9 mouse cellular contexts compared by ENCODE assay signal in the genomic region with DNA sequence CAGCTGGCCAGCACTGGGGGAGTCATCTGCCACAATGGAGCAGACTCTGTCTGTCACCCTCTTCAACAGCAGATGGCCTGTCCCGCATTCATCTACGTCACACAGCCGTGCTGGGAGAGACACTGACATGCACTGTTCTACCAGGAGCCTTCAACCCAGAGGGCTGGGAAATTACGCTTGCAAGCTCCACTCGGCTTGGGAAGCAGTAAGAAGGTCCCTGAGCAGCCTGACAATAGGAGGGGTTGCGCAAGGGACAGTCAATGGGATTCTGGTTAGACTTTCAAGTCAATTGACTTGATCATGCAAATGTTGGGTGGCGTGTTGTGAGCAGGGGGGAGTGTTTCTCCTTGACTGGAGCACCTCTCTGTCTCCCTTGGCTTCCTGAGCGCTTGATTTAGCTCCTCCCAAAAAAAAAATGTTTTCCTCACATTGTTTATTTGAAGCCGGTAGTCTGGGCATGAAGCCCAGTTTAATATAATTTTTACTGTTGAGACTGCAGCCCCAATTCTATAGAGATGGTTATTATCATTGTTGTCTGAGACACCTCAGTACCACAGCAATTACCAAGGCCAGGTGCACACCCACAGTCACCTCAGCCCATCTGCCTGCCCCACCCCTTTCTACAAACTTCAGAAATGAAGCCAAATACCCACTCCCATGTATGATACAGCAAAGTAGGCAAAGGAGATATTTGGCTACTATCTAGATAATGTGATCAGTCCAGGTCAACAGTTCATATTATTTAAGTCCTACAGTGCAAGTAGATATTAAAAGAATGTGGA.
DNase-seq lines count a peak whose midpoint lies in the region; ATAC-seq lines count a peak whose summit lies in the region.
"Had no signal": no experiment of that assay in that cellular context is flagged by ENCODE, and none has a peak within 500 bp of the region (broad histone marks: within the 10 kb centered on the region; RNA-seq: fewer than 3 reads in every experiment).

No protein-coding gene starts in this region.

- H3K9ac ChIP-seq in intestine, embryonic 15.5 days, result no peak overlapping the region
- H3K9ac ChIP-seq in midbrain, embryonic 14.5 days (replicated peaks; ENCODE audit: low read length), result no peak overlapping the region

- H3K4me2 ChIP-seq in intestine, embryonic 15.5 days (replicated peaks), result peak overlapping the region; percentile 27; the same call in 1 of the 2 replicates
- no peak overlapping the region for H3K4me2 ChIP-seq in midbrain, embryonic 14.5 days (ENCODE audit: low read length)

- WGBS in intestine, embryonic 15.5 days, result 42% methylated on average over 9 of the region's 9 CpGs
- 35% methylated on average over 9 of the region's 9 CpGs for WGBS in midbrain, embryonic 14.5 days

- H3K27me3 ChIP-seq in intestine, embryonic 15.5 days (replicated peaks), result no peaks in the 10 kb centered on the region
- no peaks in the 10 kb centered on the region for H3K27me3 ChIP-seq in midbrain, embryonic 14.5 days (ENCODE audit: control insufficient read depth, insufficient read depth, low read length)

- H3K4me1 ChIP-seq in intestine, embryonic 15.5 days (replicated peaks), result peaks cover 28% of the 10 kb centered on the region
- H3K4me1 ChIP-seq in midbrain, embryonic 14.5 days (ENCODE audit: control insufficient read depth, insufficient read depth, low read length), result peaks cover 17% of the 10 kb centered on the region

- no peaks in the 10 kb centered on the region for H3K36me3 ChIP-seq in intestine, embryonic 15.5 days
- H3K36me3 ChIP-seq in midbrain, embryonic 14.5 days (ENCODE audit: control insufficient read depth, insufficient read depth, low read length), result no peaks in the 10 kb centered on the region

- H3K27ac ChIP-seq in intestine, embryonic 15.5 days, result peak overlapping the region; percentile 77
- 0 out of 2 replicates have a peak overlapping the region, but pooled peaks have one; percentile 20 for H3K27ac ChIP-seq in midbrain, embryonic 14.5 days (replicated peaks; ENCODE audit: low read depth, low read length)

- no peaks in the 10 kb centered on the region for H3K9me3 ChIP-seq in intestine, embryonic 15.5 days
- no peaks in the 10 kb centered on the region for H3K9me3 ChIP-seq in midbrain, embryonic 14.5 days (ENCODE audit: control insufficient read depth, low read length)
- H3K9me3 ChIP-seq: megakaryocyte, embryonic 14.5 days had no signal

- peak; percentile 33 for DNase-seq in adipocyte (ENCODE audit: low spot score)
- DNase-seq in cerebellum, postnatal 36 days, result peak; percentile 72 to 73
- DNase-seq in gastrocnemius, postnatal 10 days, result peak; percentile 33
- DNase-seq in left cerebral cortex, postnatal 10 days (ENCODE audit: extremely low spot score in 1 of 2, low spot score in 2 of 2), result peak; percentile 55 to 68
- DNase-seq in midbrain, embryonic 14.5 days, result peak; percentile 46
- DNase-seq in urinary bladder, adult 2 months (ENCODE audit: low spot score), result no peak
- DNase-seq in testis, postnatal 14 days (ENCODE audit: low spot score), result no peak

- ATAC-seq in intestine, embryonic 15.5 days, result peak; percentile 30; the same call in 1 of the 2 replicates
- peak; percentile 61; the same call in 1 of the 2 replicates for ATAC-seq in midbrain, embryonic 14.5 days (ENCODE audit: low FRiP score, low TSS enrichment)

- intact Hi-C loops in left cerebral cortex, postnatal 10 days (cut with DNase I), result no loop called here

- H3K4me3 ChIP-seq in intestine, embryonic 15.5 days (replicated peaks), result no peak overlapping the region
- no peak overlapping the region for H3K4me3 ChIP-seq in midbrain, embryonic 14.5 days (replicated peaks; ENCODE audit: low read depth, low read length)
- H3K4me3 ChIP-seq: megakaryocyte, embryonic 14.5 days had no signal

Comparison
In these comparisons a context has a peak if more than half of its experiments do, and no peak if none do; other contexts are left out.
1. DNase-seq: peak in adipocyte (single experiment), cerebellum, postnatal 36 days (2 of 2), gastrocnemius, postnatal 10 days (single experiment), left cerebral cortex, postnatal 10 days (2 of 2) and midbrain, embryonic 14.5 days (single experiment); none in urinary bladder, adult 2 months (single experiment) and testis, postnatal 14 days (single experiment).